Mouse (Mus musculus) midbrain, embryonic 16.5 days (tissue): ENCODE data around the gene Morn1. TPM values are rescaled to one million over a fixed set of nuclear protein-coding genes. Genes with fewer than 3 reads are reported as not detected.

Source experiments
- ATAC-seq: fragments of 200-750 bp; cut with Nextera tagmentation; 2 replicates; pipeline ENCODE4 v1.8.0; 2017; ENCODE audit warnings: moderate TSS enrichment
- H3K27ac ChIP-seq: fragments of 300-500 bp; sonication (generic); 2 replicates; pipeline ENCODE4 v1.5.1; 2014; ENCODE audit warnings: mild to moderate bottlenecking, low read length, mixed read lengths
- H3K27me3 ChIP-seq: fragments of 300-500 bp; sonication (generic); 2 replicates; pipeline ENCODE4 v1.6.1; 2014; ENCODE audit warnings: low read depth, low read length, mixed read lengths; ENCODE audit not compliant: control insufficient read depth, insufficient read depth
- H3K36me3 ChIP-seq: fragments of 300-500 bp; sonication (generic); 2 replicates; pipeline ENCODE4 v1.6.1; 2014; ENCODE audit warnings: mild to moderate bottlenecking, low read length, moderate library complexity, mixed read lengths; ENCODE audit not compliant: control insufficient read depth, insufficient read depth
- H3K4me1 ChIP-seq: fragments of 300-500 bp; sonication (generic); 2 replicates; pipeline ENCODE4 v1.6.1; 2014; ENCODE audit warnings: mild to moderate bottlenecking, low read length, mixed read lengths; ENCODE audit not compliant: control insufficient read depth, insufficient read depth
- H3K4me2 ChIP-seq: fragments of 300-500 bp; sonication (generic); 2 replicates; pipeline ENCODE4 v1.6.1; 2014; ENCODE audit warnings: mild to moderate bottlenecking, low read length, mixed read lengths
- H3K4me3 ChIP-seq: fragments of 300-500 bp; sonication (generic); 2 replicates; pipeline ENCODE4 v1.5.1; 2014; ENCODE audit warnings: low read depth, mild to moderate bottlenecking, low read length, moderate library complexity, mixed read lengths
- H3K9ac ChIP-seq: fragments of 300-500 bp; sonication (generic); 2 replicates; pipeline ENCODE4 v1.6.1; 2014; ENCODE audit warnings: low read depth, low read length, mixed read lengths
- H3K9me3 ChIP-seq: fragments of 300-500 bp; sonication (generic); replicated peaks from 2 replicates; pipeline ENCODE4 v1.6.1; 2014; ENCODE audit warnings: mild to moderate bottlenecking, low read length, mixed read lengths; ENCODE audit not compliant: control insufficient read depth, poor library complexity, severe bottlenecking
- WGBS: fragments of 180-500 bp; shearing (Covaris S2); extraction: QIAGEN DNeasy Blood & Tissue Kit; methylation state at CpG from one replicate; pipeline ENCODE4 v1.1.7; 2014; 5-methylcytosine and 5-hydroxymethylcytosine counted together
- polyA plus RNA-seq: library from polyadenylated mRNA; unstranded; fragments of >200 nt; fragmentation: Nextera tagmentation; extraction: Ambion mirVana; gene quantifications from 2 replicates; pipeline ENCODE4 v1.2.1, GENCODE M21; 2015

Morn1 gene
- polyA plus RNA-seq, 1 experiment from 2014 or later, result 8.9 TPM

- H3K27ac ChIP-seq, result no peak overlapping the region
- no peaks in the 10 kb centered on the region for H3K36me3 ChIP-seq
- H3K9ac ChIP-seq, result no peak overlapping the region
- 53% methylated on average over 7 of the region's 7 CpGs for WGBS
- H3K4me2 ChIP-seq, result no peak overlapping the region
- H3K4me1 ChIP-seq, result peaks cover 25% of the 10 kb centered on the region
- no peaks in the 10 kb centered on the region for H3K9me3 ChIP-seq
- H3K4me3 ChIP-seq, result no peak overlapping the region
- no peak for ATAC-seq
- H3K27me3 ChIP-seq, result no peaks in the 10 kb centered on the region
Observed at GRCm38 (mm10) chr4:155126602-155127372, 40.4 kb downstream of the Morn1 start.

- no peak overlapping the region for H3K9ac ChIP-seq
- no peak for ATAC-seq
Observed at GRCm38 (mm10) chr4:155128411-155128810, 42.0 kb downstream of the Morn1 start.

GRCm38 (mm10) chr4:155129132-155129917 is 42.9 kb downstream of the Morn1 start:
- no peaks in the 10 kb centered on the region for H3K27me3 ChIP-seq
- no peak overlapping the region for H3K4me3 ChIP-seq
- H3K27ac ChIP-seq, result no peak overlapping the region
- no peak for ATAC-seq
- no peak overlapping the region for H3K9ac ChIP-seq
- no peak overlapping the region for H3K4me2 ChIP-seq
- 95% methylated on average over 10 of the region's 10 CpGs for WGBS
- peaks cover 19% of the 10 kb centered on the region for H3K4me1 ChIP-seq
- H3K36me3 ChIP-seq, result no peaks in the 10 kb centered on the region
- H3K9me3 ChIP-seq, result no peaks in the 10 kb centered on the region

More at GRCm38 (mm10) chr4:155128411-155128810, 42.0 kb downstream of the Morn1 start:
- 89% methylated on average over 15 of the region's 15 CpGs for WGBS
- Histone ChIP-seq H3K27ac (no peak overlapping the region), H3K4me3 (no peak overlapping the region), H3K4me2 (no peak overlapping the region), H3K36me3 (no peaks in the 10 kb centered on the region), H3K27me3 (no peaks in the 10 kb centered on the region), H3K4me1 (peaks cover 16% of the 10 kb centered on the region), H3K9me3 (no peaks in the 10 kb centered on the region)

GRCm38 (mm10) chr4:155129996-155130395 is 43.6 kb downstream of the Morn1 start:
- Histone ChIP-seq H3K4me1 (peaks cover 19% of the 10 kb centered on the region), H3K27ac (0 out of 2 replicates have a peak overlapping the region, but pooled peaks have one; percentile 34), H3K27me3 (no peaks in the 10 kb centered on the region), H3K9me3 (no peaks in the 10 kb centered on the region), H3K36me3 (no peaks in the 10 kb centered on the region), H3K4me3 (no peak overlapping the region), H3K4me2 (no peak overlapping the region), H3K9ac (no peak overlapping the region)
- ATAC-seq, result peak; percentile 71
- WGBS, result 60% methylated on average over 14 of the region's 14 CpGs

DNA sequence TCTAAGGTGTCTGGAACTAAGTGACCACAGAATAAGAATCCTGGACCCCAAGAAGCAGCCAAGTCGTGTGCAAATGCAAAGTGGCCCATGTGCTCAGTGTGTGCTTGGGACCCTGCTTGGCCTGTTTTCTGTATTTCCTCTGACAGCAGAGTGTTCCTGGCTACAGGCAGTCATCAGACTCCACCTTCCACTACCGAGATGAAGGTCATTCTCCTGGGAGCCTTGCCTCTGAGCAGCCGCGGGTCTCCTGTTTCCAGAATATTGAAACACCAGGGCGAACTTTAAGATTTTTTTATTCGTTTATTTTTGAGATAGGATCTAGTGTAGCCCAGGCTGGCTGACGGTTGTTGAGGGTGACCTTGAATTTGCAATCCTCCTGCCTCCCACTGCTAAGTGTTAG is 44.2 kb downstream of the Morn1 start:
- no peak overlapping the region for H3K9ac ChIP-seq
- no peak overlapping the region for H3K4me3 ChIP-seq
- no peak overlapping the region for H3K4me2 ChIP-seq
- H3K9me3 ChIP-seq, result no peaks in the 10 kb centered on the region
- 76% methylated on average over 7 of the region's 7 CpGs for WGBS
- no peaks in the 10 kb centered on the region for H3K27me3 ChIP-seq
- 0 out of 2 replicates have a peak overlapping the region, but pooled peaks have one; percentile 34 for H3K27ac ChIP-seq
- peaks cover 18% of the 10 kb centered on the region for H3K4me1 ChIP-seq
- no peaks in the 10 kb centered on the region for H3K36me3 ChIP-seq
- ATAC-seq, result no peak

DNA sequence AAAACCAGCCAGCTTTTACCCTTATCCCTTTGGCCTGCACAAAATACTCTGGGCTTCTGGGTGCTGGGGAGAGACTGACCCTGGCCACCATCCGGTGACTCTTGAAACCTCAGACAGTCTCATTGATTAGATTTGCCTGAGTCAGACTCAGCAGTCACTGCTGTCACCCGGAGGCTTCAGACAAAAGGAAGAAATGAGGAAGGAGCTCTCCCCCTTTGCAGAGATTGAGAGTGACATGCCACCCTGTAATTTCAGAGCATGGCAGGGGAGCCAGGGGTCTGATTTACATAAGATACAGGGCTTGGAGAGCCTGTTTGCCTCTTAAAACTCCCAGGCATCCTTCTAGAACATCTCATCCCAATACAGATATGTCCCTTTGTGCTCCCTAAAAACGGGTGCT is 46.8 kb downstream of the Morn1 start:
- H3K9ac ChIP-seq, result no peak overlapping the region
- H3K4me2 ChIP-seq, result no peak overlapping the region
- H3K27me3 ChIP-seq, result no peaks in the 10 kb centered on the region
- 35% methylated on average over 3 of the region's 3 CpGs for WGBS
- no peak overlapping the region for H3K4me3 ChIP-seq
- no peak for ATAC-seq
- peaks cover 13% of the 10 kb centered on the region; the same call in 1 of the 2 replicates for H3K4me1 ChIP-seq
- H3K9me3 ChIP-seq, result no peaks in the 10 kb centered on the region
- no peak overlapping the region for H3K27ac ChIP-seq
- no peaks in the 10 kb centered on the region for H3K36me3 ChIP-seq

GRCm38 (mm10) chr4:155133658-155134417 is 47.5 kb downstream of the Morn1 start:
- no peak for ATAC-seq
- 44% methylated on average over 20 of the region's 20 CpGs for WGBS
- peaks cover 13% of the 10 kb centered on the region; the same call in 1 of the 2 replicates for H3K4me1 ChIP-seq

GRCm38 (mm10) chr4:155134686-155135172 is 48.4 kb downstream of the Morn1 start:
- no peak overlapping the region for H3K27ac ChIP-seq
- H3K9me3 ChIP-seq, result no peaks in the 10 kb centered on the region
- no peak overlapping the region for H3K4me2 ChIP-seq
- no peak for ATAC-seq
- WGBS, result 85% methylated on average over 7 of the region's 7 CpGs
- H3K27me3 ChIP-seq, result no peaks in the 10 kb centered on the region
- H3K9ac ChIP-seq, result no peak overlapping the region
- H3K4me1 ChIP-seq, result peaks cover 9% of the 10 kb centered on the region; the same call in 1 of the 2 replicates
- H3K4me3 ChIP-seq, result no peak overlapping the region
- no peaks in the 10 kb centered on the region for H3K36me3 ChIP-seq

More at GRCm38 (mm10) chr4:155133658-155134417, 47.5 kb downstream of the Morn1 start:
- H3K9ac ChIP-seq, result 0 out of 2 replicates have a peak overlapping the region, but pooled peaks have one; percentile 11
- no peak overlapping the region for H3K4me3 ChIP-seq
- H3K9me3 ChIP-seq, result no peaks in the 10 kb centered on the region
- H3K4me2 ChIP-seq, result no peak overlapping the region
- no peak overlapping the region for H3K27ac ChIP-seq
- H3K36me3 ChIP-seq, result no peaks in the 10 kb centered on the region
- H3K27me3 ChIP-seq, result no peaks in the 10 kb centered on the region
